Mouse (Mus musculus): ENCODE results near the gene Klhdc9. TPM values are rescaled to one million over a fixed set of nuclear protein-coding genes. Genes with fewer than 3 reads are reported as not detected.
A peak's percentile ranks its signal among the peaks of the same experiment; 100 is the strongest.

Klhdc9 gene
- polyA plus RNA-seq, 1 experiment from 2014 or later, result 2.3 TPM

DNA sequence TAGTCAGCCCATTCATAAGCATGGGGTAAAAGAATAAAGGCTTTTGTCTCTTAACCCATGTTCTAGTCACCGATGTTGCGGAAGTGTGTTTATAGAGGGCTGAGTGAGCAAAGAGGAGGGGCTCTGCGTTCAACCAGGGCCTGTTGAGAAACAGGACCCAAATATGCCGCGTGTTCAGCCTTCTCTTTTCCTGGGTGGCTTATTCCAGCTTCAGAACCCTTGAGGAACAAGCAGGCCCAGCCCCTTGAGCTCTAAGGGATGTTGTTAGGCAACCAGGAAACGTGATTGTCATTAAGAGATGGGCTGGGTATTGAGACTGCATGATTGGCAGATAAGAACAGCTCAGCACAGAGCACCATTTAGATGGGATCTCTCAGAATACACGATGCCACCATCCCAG lies 5.3 kb upstream of the Klhdc9 start:
- H3K9me3 ChIP-seq (ENCODE audit: control insufficient read depth, low read length), result no peaks in the 10 kb centered on the region
- H3K4me1 ChIP-seq (ENCODE audit: control insufficient read depth, insufficient read depth, low read length), result no peaks in the 10 kb centered on the region; the same call in 1 of the 2 replicates
- H3K9ac ChIP-seq (ENCODE audit: low read length), result no peak overlapping the region
- DNase-seq (ENCODE audit: low spot score, missing footprints) (no peak), ATAC-seq (ENCODE audit: low FRiP score) (no peak)
- H3K36me3 ChIP-seq (ENCODE audit: control insufficient read depth, insufficient read depth, low read length), result no peaks in the 10 kb centered on the region
- H3K27ac ChIP-seq (ENCODE audit: low read depth, low read length), result no peak overlapping the region
- no peak overlapping the region for H3K4me2 ChIP-seq
- no peak overlapping the region for H3K4me3 ChIP-seq (ENCODE audit: low read depth, low read length)
- 73% methylated on average over 7 of the region's 7 CpGs for WGBS
- no peaks in the 10 kb centered on the region for H3K27me3 ChIP-seq (ENCODE audit: control insufficient read depth, insufficient read depth, low read length)

GRCm38 (mm10) chr1:171361106-171362103 lies 807 bp upstream of the Klhdc9 start:
- H3K36me3 ChIP-seq (ENCODE audit: control insufficient read depth, insufficient read depth, low read length), result peaks cover 3% of the 10 kb centered on the region; the same call in 1 of the 2 replicates
- 36% methylated on average over 16 of the region's 16 CpGs for WGBS
- peaks cover 6% of the 10 kb centered on the region for H3K4me1 ChIP-seq (ENCODE audit: control insufficient read depth, insufficient read depth, low read length)
- no peaks in the 10 kb centered on the region for H3K27me3 ChIP-seq (ENCODE audit: control insufficient read depth, insufficient read depth, low read length)
- H3K4me2 ChIP-seq, result peak overlapping the region; percentile 75
- peak overlapping the region; percentile 64 for H3K9ac ChIP-seq (ENCODE audit: low read length)
- DNase-seq (ENCODE audit: low spot score, missing footprints) (peak; percentile 85), ATAC-seq (ENCODE audit: low FRiP score) (peak; percentile 77)
- H3K4me3 ChIP-seq (ENCODE audit: low read depth, low read length), result peak overlapping the region; percentile 43
- peak overlapping the region; percentile 17; the same call in 1 of the 2 replicates for H3K27ac ChIP-seq (ENCODE audit: low read depth, low read length)
- H3K9me3 ChIP-seq (ENCODE audit: control insufficient read depth, low read length), result peaks cover 2% of the 10 kb centered on the region; the same call in 1 of the 2 replicates

- ATAC-seq (ENCODE audit: low FRiP score), result no peak; the same call in 1 of the 2 replicates
- H3K4me2 ChIP-seq, result peak overlapping the region; percentile 75
- 5% methylated on average over 26 of the region's 26 CpGs for WGBS
- H3K27ac ChIP-seq (ENCODE audit: low read depth, low read length), result peak overlapping the region; percentile 3; the same call in 1 of the 2 replicates
- H3K9me3 ChIP-seq (ENCODE audit: control insufficient read depth, low read length), result peaks cover 2% of the 10 kb centered on the region; the same call in 1 of the 2 replicates
- peak overlapping the region; percentile 43 for H3K4me3 ChIP-seq (ENCODE audit: low read depth, low read length)
- peaks cover 6% of the 10 kb centered on the region for H3K4me1 ChIP-seq (ENCODE audit: control insufficient read depth, insufficient read depth, low read length)
- no peaks in the 10 kb centered on the region for H3K27me3 ChIP-seq (ENCODE audit: control insufficient read depth, insufficient read depth, low read length)
- peak overlapping the region; percentile 64 for H3K9ac ChIP-seq (ENCODE audit: low read length)
- DNase-seq (ENCODE audit: low spot score, missing footprints), result no peak
- peaks cover 3% of the 10 kb centered on the region; the same call in 1 of the 2 replicates for H3K36me3 ChIP-seq (ENCODE audit: control insufficient read depth, insufficient read depth, low read length)
Observed at GRCm38 (mm10) chr1:171360253-171360652, 345 bp downstream of the Klhdc9 start.

- Histone ChIP-seq H3K4me1 (ENCODE audit: control insufficient read depth, insufficient read depth, low read length) (peaks cover 6% of the 10 kb centered on the region), H3K4me2 (no peak overlapping the region), H3K36me3 (ENCODE audit: control insufficient read depth, insufficient read depth, low read length) (peaks cover 3% of the 10 kb centered on the region; the same call in 1 of the 2 replicates), H3K4me3 (ENCODE audit: low read depth, low read length) (no peak overlapping the region), H3K9me3 (ENCODE audit: control insufficient read depth, low read length) (peaks cover 2% of the 10 kb centered on the region; the same call in 1 of the 2 replicates), H3K9ac (ENCODE audit: low read length) (no peak overlapping the region), H3K27me3 (ENCODE audit: control insufficient read depth, insufficient read depth, low read length) (no peaks in the 10 kb centered on the region), H3K27ac (ENCODE audit: low read depth, low read length) (no peak overlapping the region)
- ATAC-seq (ENCODE audit: low FRiP score) (no peak), DNase-seq (ENCODE audit: low spot score, missing footprints) (peak; percentile 86)
- 77% methylated on average over 4 of the region's 4 CpGs for WGBS
Observed at GRCm38 (mm10) chr1:171358421-171358820, 2.2 kb downstream of the Klhdc9 start.

DNA sequence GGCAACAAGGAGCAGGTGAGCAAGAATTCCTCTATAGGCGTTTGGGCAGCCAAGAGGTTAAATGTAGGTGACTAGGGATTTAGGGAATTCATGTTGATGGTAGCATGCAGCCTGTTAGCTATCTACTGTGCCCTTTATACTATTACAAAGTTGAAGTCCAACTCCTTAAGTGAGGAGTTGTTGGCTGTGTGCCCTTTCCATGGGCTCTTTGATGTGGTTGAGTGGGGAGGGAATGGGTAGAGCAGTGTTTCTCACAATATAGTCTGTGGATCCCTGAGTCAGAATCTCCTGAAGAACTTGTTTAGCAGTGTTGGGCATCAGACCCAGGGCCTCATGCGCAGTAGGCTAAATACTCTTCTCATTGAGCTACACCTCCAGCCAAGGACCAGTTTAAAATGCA lies 3.8 kb downstream of the Klhdc9 start:
- Histone ChIP-seq H3K36me3 (ENCODE audit: control insufficient read depth, insufficient read depth, low read length) (peaks cover 3% of the 10 kb centered on the region; the same call in 1 of the 2 replicates), H3K4me2 (no peak overlapping the region), H3K9me3 (ENCODE audit: control insufficient read depth, low read length) (peaks cover 2% of the 10 kb centered on the region; the same call in 1 of the 2 replicates), H3K4me3 (ENCODE audit: low read depth, low read length) (no peak overlapping the region), H3K9ac (ENCODE audit: low read length) (no peak overlapping the region), H3K4me1 (ENCODE audit: control insufficient read depth, insufficient read depth, low read length) (peaks cover 6% of the 10 kb centered on the region), H3K27me3 (ENCODE audit: control insufficient read depth, insufficient read depth, low read length) (no peaks in the 10 kb centered on the region), H3K27ac (ENCODE audit: low read depth, low read length) (no peak overlapping the region)
- no peak for ATAC-seq (ENCODE audit: low FRiP score)
- no peak for DNase-seq (ENCODE audit: low spot score, missing footprints)
- WGBS, result 88% methylated on average over 2 of the region's 2 CpGs

DNA sequence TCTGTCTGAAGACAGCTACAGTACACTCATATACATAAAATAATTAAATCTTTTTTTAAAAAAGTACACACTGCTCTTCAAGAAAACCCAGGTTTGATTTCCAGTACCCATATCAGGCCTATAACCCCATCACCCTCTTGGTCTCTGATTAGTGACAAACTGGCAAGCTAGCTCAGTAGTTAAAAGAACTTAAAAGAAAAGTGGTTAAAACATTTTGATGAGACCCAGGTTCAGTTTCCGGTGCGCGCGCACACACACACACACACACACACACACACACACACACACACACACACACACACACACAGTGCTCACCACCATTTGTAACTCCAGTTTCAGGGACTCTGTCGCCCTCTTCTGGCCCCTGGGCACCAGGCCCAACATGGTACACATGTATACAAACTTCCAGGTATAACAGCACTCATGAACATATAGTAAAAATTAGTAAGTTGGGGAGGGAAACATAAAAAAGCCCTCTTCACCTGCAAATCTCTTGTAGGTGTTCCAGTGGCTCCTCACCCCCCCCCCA lies 4.7 kb downstream of the Klhdc9 start:
- no peak overlapping the region for H3K4me3 ChIP-seq (ENCODE audit: low read depth, low read length)
- ATAC-seq (ENCODE audit: low FRiP score) (no peak), DNase-seq (ENCODE audit: low spot score, missing footprints) (peak; percentile 45)
- H3K36me3 ChIP-seq (ENCODE audit: control insufficient read depth, insufficient read depth, low read length), result peaks cover 3% of the 10 kb centered on the region; the same call in 1 of the 2 replicates
- WGBS, result 87% methylated on average over 5 of the region's 5 CpGs
- no peak overlapping the region for H3K27ac ChIP-seq (ENCODE audit: low read depth, low read length)
- no peak overlapping the region for H3K4me2 ChIP-seq
- no peak overlapping the region for H3K9ac ChIP-seq (ENCODE audit: low read length)
- H3K4me1 ChIP-seq (ENCODE audit: control insufficient read depth, insufficient read depth, low read length), result peaks cover 6% of the 10 kb centered on the region
- H3K9me3 ChIP-seq (ENCODE audit: control insufficient read depth, low read length), result peaks cover 2% of the 10 kb centered on the region; the same call in 1 of the 2 replicates
- no peaks in the 10 kb centered on the region for H3K27me3 ChIP-seq (ENCODE audit: control insufficient read depth, insufficient read depth, low read length)

DNA sequence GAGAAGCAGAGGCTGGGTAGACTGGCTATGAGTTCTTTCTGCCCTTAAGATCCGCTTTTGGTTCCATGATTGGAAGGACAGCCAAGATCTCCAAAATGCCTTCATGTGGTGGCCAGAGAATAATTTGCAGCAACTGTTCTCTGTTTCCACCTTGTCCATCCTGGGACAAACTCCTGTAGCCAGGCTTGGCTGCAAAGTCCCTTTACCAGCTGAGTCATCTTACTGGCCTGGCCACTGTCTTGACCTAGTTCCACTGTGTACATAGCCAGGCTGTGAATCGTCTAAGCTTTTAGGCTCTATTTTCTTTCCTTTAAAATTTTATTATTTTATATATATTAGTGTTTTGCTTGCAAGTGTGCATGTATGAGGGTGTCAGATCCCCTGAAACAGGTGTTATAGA lies 11.4 kb downstream of the Klhdc9 start:
- DNase-seq (ENCODE audit: low spot score, missing footprints), result no peak
- Histone ChIP-seq H3K36me3 (ENCODE audit: control insufficient read depth, insufficient read depth, low read length) (no peaks in the 10 kb centered on the region), H3K27ac (ENCODE audit: low read depth, low read length) (no peak overlapping the region), H3K4me2 (no peak overlapping the region), H3K9ac (ENCODE audit: low read length) (no peak overlapping the region), H3K27me3 (ENCODE audit: control insufficient read depth, insufficient read depth, low read length) (no peaks in the 10 kb centered on the region), H3K9me3 (ENCODE audit: control insufficient read depth, low read length) (peaks cover 6% of the 10 kb centered on the region; the same call in 1 of the 2 replicates), H3K4me3 (ENCODE audit: low read depth, low read length) (no peak overlapping the region), H3K4me1 (ENCODE audit: control insufficient read depth, insufficient read depth, low read length) (peaks cover 14% of the 10 kb centered on the region)
- 91% methylated on average over 2 of the region's 2 CpGs for WGBS
- ATAC-seq (ENCODE audit: low FRiP score), result no peak

DNA sequence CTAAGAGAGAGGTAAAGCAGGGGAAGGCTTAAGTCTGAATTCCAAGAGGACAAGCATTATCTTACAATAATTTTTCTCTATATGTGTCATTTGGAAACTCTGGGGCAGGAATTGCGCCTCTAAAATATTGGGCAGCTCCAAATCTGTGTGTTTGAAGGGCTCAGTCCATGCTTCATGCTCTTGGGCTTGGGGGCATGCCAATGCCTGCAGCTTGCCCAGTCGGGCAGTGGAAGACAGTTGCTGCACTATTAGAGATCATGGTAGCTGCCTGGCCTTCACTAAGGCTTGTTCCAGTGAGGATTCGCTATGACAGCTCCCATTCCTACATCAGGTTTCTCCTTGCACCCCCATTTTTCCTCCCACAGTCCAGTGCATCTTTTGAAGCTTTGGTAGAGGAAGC lies 11.9 kb downstream of the Klhdc9 start:
- DNase-seq (ENCODE audit: low spot score, missing footprints), result no peak
- H3K9me3 ChIP-seq (ENCODE audit: control insufficient read depth, low read length), result peaks cover 6% of the 10 kb centered on the region; the same call in 1 of the 2 replicates
- WGBS, result 90% methylated on average over 3 of the region's 3 CpGs
- H3K4me2 ChIP-seq, result no peak overlapping the region
- no peak overlapping the region for H3K27ac ChIP-seq (ENCODE audit: low read depth, low read length)
- ATAC-seq (ENCODE audit: low FRiP score), result no peak
- no peak overlapping the region for H3K4me3 ChIP-seq (ENCODE audit: low read depth, low read length)
- H3K9ac ChIP-seq (ENCODE audit: low read length), result no peak overlapping the region
- peaks cover 14% of the 10 kb centered on the region for H3K4me1 ChIP-seq (ENCODE audit: control insufficient read depth, insufficient read depth, low read length)
- no peaks in the 10 kb centered on the region for H3K27me3 ChIP-seq (ENCODE audit: control insufficient read depth, insufficient read depth, low read length)
- no peaks in the 10 kb centered on the region for H3K36me3 ChIP-seq (ENCODE audit: control insufficient read depth, insufficient read depth, low read length)

Measured in midbrain, embryonic 11.5 days (tissue).